Mouse (Mus musculus): ENCODE data around the gene Ahnak.

- no peak for TF ChIP-seq CTCF (IDR thresholded peaks at IDR 0.05; ENCODE audit: insufficient read depth, low read depth, low read length)
- no peak for TF ChIP-seq POLR2A (IDR thresholded peaks at IDR 0.05; ENCODE audit: insufficient read depth, low read depth, low read length)
Observed at GRCm38 (mm10) chr19:9019298-9019697, 30.2 kb downstream of the Ahnak start.

Data from olfactory bulb, adult 2 months (tissue).